Mouse (Mus musculus): ENCODE results near the gene Abcc6. TPM values are rescaled to one million over a fixed set of nuclear protein-coding genes. Genes with fewer than 3 reads are reported as not detected.
A peak's percentile ranks its signal among the peaks of the same experiment; 100 is the strongest.
"Not testable (repeated sequence)": the region's sequence is repeated elsewhere in the genome, so short reads cannot be mapped to it uniquely, and the experiment has no call there.

Abcc6 gene
- total and polyA plus RNA-seq, 2 experiments from 2014 or later, result 0.55 to 0.58 TPM

DNA sequence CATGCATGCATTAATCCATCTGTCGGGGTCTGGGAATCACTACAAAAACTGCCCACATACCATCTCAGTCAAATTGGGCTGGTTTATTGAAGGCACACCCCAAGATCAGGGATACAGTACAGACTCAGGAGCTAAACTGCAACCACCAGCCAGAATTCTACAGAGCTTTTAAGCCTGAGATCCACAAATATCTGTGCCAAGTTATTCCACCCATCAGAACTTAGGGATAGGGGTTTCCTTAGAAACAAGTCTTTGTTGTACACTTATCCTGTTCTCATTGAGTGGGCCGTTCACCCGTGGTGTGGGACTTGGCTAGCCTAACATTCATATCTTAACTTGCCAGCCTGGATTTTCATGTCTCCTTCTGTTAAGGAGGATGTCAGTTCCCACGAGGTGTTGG, 81.0 kb downstream of the Abcc6 start:
- Histone ChIP-seq H3K4me1 (ENCODE audit: insufficient read depth, low read length) (no peaks in the 10 kb centered on the region), H3K27ac (no peak overlapping the region), H3K9me3 (ENCODE audit: low read length) (no peaks in the 10 kb centered on the region), H3K4me2 (ENCODE audit: low read depth, low read length) (no peak overlapping the region), H3K4me3 (ENCODE audit: low read length) (no peak overlapping the region), H3K36me3 (ENCODE audit: insufficient read depth, low read length) (no peaks in the 10 kb centered on the region), H3K9ac (replicated peaks; ENCODE audit: low read length) (no peak overlapping the region), H3K27me3 (ENCODE audit: insufficient read depth, low read length) (no peaks in the 10 kb centered on the region)
- ATAC-seq (no peak), DNase-seq (ENCODE audit: low spot score) (no peak)
- 64% methylated on average over 4 of the region's 4 CpGs for WGBS
- TF ChIP-seq CTCF (IDR thresholded peaks at IDR 0.05; ENCODE audit: low read depth), result no peak

DNA sequence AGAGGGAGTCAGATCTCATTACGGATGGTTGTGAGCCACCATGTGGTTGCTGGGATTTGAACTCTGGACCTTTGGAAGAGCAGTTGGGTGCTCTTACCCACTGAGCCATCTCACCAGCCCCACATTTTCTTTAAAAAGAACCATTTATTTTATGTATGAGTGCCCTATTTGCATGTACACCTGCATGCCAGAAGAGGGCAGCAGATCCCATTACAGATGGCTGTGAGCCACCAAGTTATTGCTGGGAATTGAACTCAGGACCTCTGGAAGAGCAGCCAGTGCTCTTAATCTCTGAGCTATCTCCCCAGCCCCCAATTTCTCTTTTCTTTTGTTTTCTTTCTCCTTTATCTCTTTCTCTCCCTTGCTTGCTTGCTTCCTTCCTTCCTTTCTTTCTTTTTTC, 86.8 kb downstream of the Abcc6 start:
- H3K4me2 ChIP-seq (ENCODE audit: low read depth, low read length); ATAC-seq: not testable (repeated sequence)
- WGBS, result no CpG with 5 or more reads among the region's 1 CpGs

DNA sequence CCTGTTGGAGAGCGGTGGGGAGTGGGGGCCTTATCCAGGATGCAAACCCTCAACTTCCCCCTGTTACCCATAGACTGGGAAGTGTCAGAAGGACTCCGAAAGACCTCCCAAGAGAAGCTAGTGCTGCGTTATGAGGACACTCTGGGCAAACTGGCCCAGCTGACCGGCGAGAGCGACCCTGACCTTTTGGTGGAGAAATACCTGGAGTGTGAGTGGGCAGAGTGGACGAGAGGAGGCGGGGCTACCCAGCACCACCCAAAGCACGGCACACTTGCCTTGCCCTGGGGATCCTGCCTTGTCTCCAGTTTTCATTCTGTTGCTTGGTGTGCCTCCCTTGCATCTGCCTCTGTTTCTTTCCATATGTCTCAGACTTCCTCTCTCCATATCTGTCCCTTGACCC, 88.1 kb downstream of the Abcc6 start:
- no peak overlapping the region for H3K27ac ChIP-seq
- ATAC-seq, result no peak
- H3K4me3 ChIP-seq (ENCODE audit: low read length), result no peak overlapping the region
- no peak overlapping the region for H3K9ac ChIP-seq (replicated peaks; ENCODE audit: low read length)
- no peak for DNase-seq (ENCODE audit: low spot score)
- H3K9me3 ChIP-seq (ENCODE audit: low read length), result no peaks in the 10 kb centered on the region
- WGBS, result 89% methylated on average over 9 of the region's 9 CpGs
- no peak for TF ChIP-seq CTCF (IDR thresholded peaks at IDR 0.05; ENCODE audit: low read depth)
- no peaks in the 10 kb centered on the region for H3K27me3 ChIP-seq (ENCODE audit: insufficient read depth, low read length)
- no peaks in the 10 kb centered on the region for H3K4me1 ChIP-seq (ENCODE audit: insufficient read depth, low read length)
- no peaks in the 10 kb centered on the region for H3K36me3 ChIP-seq (ENCODE audit: insufficient read depth, low read length)
- H3K4me2 ChIP-seq (ENCODE audit: low read depth, low read length), result no peak overlapping the region

More for the DNA sequence above, 86.8 kb downstream of the Abcc6 start:
- H3K27me3 ChIP-seq (ENCODE audit: insufficient read depth, low read length); H3K27ac ChIP-seq; H3K4me3 ChIP-seq (ENCODE audit: low read length); H3K4me1 ChIP-seq (ENCODE audit: insufficient read depth, low read length); H3K36me3 ChIP-seq (ENCODE audit: insufficient read depth, low read length); H3K9me3 ChIP-seq (ENCODE audit: low read length); H3K9ac ChIP-seq (replicated peaks; ENCODE audit: low read length); DNase-seq (ENCODE audit: low spot score): not testable (repeated sequence)
- TF ChIP-seq CTCF (IDR thresholded peaks at IDR 0.05; ENCODE audit: low read depth), result peak; percentile 49

DNA sequence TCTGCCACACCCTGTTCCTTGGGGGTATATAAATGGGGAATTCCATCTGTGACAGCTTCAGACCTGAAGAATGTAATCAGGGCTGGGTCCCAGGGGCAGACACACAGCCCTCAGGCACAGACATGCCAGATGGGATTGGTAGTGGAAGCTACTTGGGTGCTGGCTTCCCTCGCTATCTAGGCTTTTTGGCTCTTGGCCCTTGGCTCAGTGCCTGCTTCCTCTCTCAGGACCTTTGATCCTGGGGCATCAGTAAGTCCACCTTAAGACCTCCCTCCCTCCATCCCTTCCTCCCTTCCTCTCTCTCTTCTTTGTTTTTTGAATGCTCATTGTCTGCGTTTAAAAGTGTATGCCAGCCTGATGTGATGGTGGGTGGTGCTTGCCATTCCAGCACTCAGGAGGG, 90.3 kb downstream of the Abcc6 start:
- Histone ChIP-seq H3K9ac (replicated peaks; ENCODE audit: low read length) (no peak overlapping the region), H3K4me2 (ENCODE audit: low read depth, low read length) (no peak overlapping the region), H3K27ac (no peak overlapping the region), H3K9me3 (ENCODE audit: low read length) (no peaks in the 10 kb centered on the region), H3K4me3 (ENCODE audit: low read length) (no peak overlapping the region), H3K27me3 (ENCODE audit: insufficient read depth, low read length) (no peaks in the 10 kb centered on the region), H3K36me3 (ENCODE audit: insufficient read depth, low read length) (no peaks in the 10 kb centered on the region), H3K4me1 (ENCODE audit: insufficient read depth, low read length) (no peaks in the 10 kb centered on the region)
- WGBS, result 34% methylated on average over 2 of the region's 2 CpGs
- no peak for ATAC-seq
- DNase-seq (ENCODE audit: low spot score), result no peak
- TF ChIP-seq CTCF (IDR thresholded peaks at IDR 0.05; ENCODE audit: low read depth), result no peak

DNA sequence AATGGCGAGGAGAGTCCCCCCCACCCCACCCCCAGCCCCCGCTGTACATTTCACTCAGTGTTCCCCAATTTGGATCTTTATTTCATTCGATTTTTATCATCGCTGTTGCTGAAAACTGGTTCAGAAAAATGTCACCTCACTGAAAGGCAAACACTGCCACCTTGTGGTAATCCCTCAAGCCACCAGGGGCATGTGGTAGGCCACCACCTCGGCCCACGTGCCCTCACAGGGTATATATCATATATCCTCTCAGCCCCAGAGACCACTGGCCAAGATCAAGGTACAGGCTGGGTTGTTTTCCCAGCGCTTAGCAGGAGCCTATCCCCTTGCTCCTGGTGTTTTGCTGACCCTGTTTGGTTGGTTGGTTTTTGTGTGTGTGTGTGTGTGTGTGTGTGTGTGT, 95.0 kb downstream of the Abcc6 start:
- Histone ChIP-seq H3K9me3 (ENCODE audit: low read length) (0 out of 2 replicates have a peak, but pooled peaks cover 3% of the 10 kb centered on the region), H3K36me3 (ENCODE audit: insufficient read depth, low read length) (no peaks in the 10 kb centered on the region), H3K4me3 (ENCODE audit: low read length) (no peak overlapping the region), H3K4me2 (ENCODE audit: low read depth, low read length) (no peak overlapping the region), H3K27me3 (ENCODE audit: insufficient read depth, low read length) (no peaks in the 10 kb centered on the region), H3K9ac (replicated peaks; ENCODE audit: low read length) (no peak overlapping the region), H3K4me1 (ENCODE audit: insufficient read depth, low read length) (no peaks in the 10 kb centered on the region), H3K27ac (no peak overlapping the region)
- DNase-seq (ENCODE audit: low spot score) (peak; percentile 82), ATAC-seq (peak; percentile 70)
- WGBS, result 26% methylated on average over 7 of the region's 7 CpGs
- peak; percentile 87 for TF ChIP-seq CTCF (IDR thresholded peaks at IDR 0.05; ENCODE audit: low read depth)

DNA sequence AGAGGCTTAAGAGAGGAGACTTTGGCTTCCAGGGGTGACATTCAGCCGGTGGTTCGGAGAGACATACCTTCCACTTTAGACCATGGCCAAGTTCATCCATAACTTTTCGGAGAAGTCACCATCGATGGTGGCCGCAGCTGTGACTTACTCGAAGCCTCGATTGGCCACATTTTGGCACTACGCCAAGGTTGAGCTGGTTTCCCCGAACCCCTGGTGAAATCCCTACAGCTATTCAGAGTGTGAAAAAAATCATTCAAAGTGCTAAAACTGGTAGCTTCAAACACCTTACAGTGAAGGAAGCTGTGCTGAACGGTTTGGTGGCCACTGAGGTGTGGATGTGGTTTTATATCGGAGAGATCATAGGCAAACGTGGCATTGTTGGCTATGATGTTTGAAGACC, 96.3 kb downstream of the Abcc6 start:
- H3K9ac ChIP-seq (replicated peaks; ENCODE audit: low read length); DNase-seq (ENCODE audit: low spot score); H3K27ac ChIP-seq; H3K4me2 ChIP-seq (ENCODE audit: low read depth, low read length); H3K4me3 ChIP-seq (ENCODE audit: low read length); H3K36me3 ChIP-seq (ENCODE audit: insufficient read depth, low read length); H3K27me3 ChIP-seq (ENCODE audit: insufficient read depth, low read length); H3K4me1 ChIP-seq (ENCODE audit: insufficient read depth, low read length); H3K9me3 ChIP-seq (ENCODE audit: low read length); ATAC-seq: not testable (repeated sequence)
- 81% methylated on average over 12 of the region's 12 CpGs for WGBS

DNA sequence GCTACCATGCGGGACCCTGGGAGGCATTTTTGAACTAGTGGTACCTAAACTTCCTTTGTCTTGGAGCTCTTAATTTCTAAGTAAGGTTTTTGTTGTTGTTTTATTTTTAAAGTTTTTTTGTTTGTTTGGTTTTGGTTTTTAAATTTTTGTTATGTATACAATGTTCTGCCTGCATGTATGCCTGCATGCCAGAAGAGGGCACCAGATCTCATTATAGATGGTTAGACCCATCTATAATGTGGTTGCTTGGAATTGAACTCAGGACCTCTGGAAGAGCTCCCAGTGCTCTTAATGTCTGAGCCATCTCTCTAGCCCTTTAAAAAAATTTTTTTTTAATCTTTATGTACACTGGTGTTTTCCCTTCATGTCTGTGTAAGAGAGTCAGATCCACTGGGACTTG, 100.4 kb downstream of the Abcc6 start:
- Histone ChIP-seq H3K27ac (no peak overlapping the region), H3K4me3 (ENCODE audit: low read length) (no peak overlapping the region), H3K36me3 (ENCODE audit: insufficient read depth, low read length) (no peaks in the 10 kb centered on the region), H3K27me3 (ENCODE audit: insufficient read depth, low read length) (0 out of 2 replicates have a peak, but pooled peaks cover 3% of the 10 kb centered on the region), H3K9ac (replicated peaks; ENCODE audit: low read length) (no peak overlapping the region), H3K9me3 (ENCODE audit: low read length) (0 out of 2 replicates have a peak, but pooled peaks cover 5% of the 10 kb centered on the region), H3K4me2 (ENCODE audit: low read depth, low read length) (no peak overlapping the region), H3K4me1 (ENCODE audit: insufficient read depth, low read length) (no peaks in the 10 kb centered on the region)
- ATAC-seq, result no peak
- no peak for DNase-seq (ENCODE audit: low spot score)
- TF ChIP-seq CTCF (IDR thresholded peaks at IDR 0.05; ENCODE audit: low read depth), result peak; percentile 38
- WGBS, result 81% methylated on average over 1 of the region's 1 CpGs
